Mouse (Mus musculus) heart, postnatal 14 days (tissue): ENCODE measurements around the gene Gdnf. TPM values are rescaled to one million over a fixed set of nuclear protein-coding genes. Genes with fewer than 3 reads are reported as not detected.
A peak's percentile ranks its signal among the peaks of the same experiment; 100 is the strongest.

Experiments used
- DNase-seq, 2 experiments: peaks; one replicate each; pipeline ENCODE4 v3.0.0; 2021 to 2022
- intact Hi-C: fragments of 180-260 bp; cut with DNase I; formaldehyde crosslinking; loops from one replicate; pipeline ENCODE4 v1.15.1; 2025
- total RNA-seq, 2 experiments: library from RNA; stranded (reverse); gene quantifications; 2 replicates each; pipeline ENCODE4 v1.2.3; 2021

Gdnf gene
- total RNA-seq, 2 experiments from 2014 or later, result 0.33 to 0.39 TPM

DNA sequence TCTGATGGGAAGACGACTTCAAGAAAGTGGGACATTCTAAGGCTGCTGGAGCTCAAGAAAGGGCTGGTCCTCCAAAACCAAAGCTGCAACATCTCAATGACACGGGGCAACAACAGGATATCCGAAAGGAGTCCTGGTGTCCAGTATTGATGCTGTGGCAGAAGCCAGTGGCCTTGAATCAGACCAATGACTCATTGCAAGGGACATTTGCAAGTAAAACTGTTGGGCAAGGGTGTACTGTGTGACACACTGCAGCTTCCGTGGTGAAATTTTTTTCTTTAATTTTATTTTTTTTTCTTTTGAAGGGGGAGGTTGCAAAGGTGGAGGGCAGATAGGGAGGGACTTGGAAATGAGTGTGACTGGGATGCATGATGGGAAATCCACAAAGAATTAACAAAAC lies 31.8 kb downstream of the Gdnf start:
- intact Hi-C loops, result no loop called here
- DNase-seq, result no peak

DNA sequence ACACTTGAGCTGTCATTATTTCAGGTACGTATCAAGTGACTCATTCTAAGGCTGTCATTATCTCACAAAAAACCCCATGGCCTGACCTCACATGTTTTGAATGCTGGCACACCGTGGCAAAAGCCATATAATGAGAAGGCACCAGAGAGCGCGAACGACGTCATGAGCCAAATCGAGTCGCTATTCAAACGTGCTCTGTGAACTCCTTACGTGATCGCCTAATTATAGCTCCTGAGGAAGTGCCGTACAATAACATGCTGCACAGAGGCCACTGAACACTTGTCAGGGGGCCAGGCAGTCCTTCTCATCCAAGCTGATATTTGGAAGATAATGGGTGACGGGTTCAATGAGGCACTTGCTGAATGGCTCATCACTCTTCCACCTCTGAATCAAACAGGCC lies 46.8 kb downstream of the Gdnf start:
- intact Hi-C loops, result no loop called here
- peak; percentile 18 to 26 for DNase-seq

DNA sequence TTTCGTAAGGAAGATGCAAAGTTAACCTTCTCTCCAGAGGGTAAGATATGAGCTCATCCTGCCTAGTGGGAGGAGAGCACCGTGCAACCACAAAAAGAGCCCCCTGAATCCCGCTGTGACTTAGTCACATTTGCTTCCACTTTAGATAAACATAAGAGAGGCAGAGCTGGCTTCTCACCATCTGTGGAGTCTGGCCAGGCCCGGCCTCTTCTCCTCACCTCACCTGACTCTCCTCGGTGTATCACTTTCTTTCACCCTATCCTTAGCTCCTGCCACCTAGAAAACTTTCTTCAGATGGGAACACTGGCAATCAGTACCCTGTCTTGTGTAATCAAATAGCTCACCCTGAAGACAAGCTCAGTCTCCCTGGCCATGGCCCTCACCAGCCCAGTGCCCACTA lies 48.2 kb downstream of the Gdnf start:
- no peak for DNase-seq

DNA sequence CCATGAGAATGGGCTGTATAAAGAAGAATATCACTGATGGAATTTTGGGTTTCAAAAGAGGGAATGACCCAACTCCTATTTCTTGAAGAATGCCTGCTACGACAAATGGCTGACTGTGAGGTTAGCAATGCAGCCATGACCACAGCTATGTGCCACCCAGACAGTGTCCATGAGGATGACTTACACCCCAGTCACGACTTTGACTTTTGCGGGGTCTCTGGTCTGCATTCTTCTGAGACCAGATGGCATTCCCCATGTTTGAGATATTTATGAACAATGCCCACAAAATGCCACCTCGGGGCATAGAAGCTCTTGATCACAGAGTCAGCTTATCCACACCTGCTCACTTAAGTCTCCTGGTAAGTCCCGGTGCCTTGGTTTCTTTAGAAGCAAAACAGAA lies 52.2 kb downstream of the Gdnf start:
- intact Hi-C loops, result no loop called here
- no peak for DNase-seq

More for the DNA sequence above, 48.2 kb downstream of the Gdnf start:
- intact Hi-C loops, result no loop called here

DNA sequence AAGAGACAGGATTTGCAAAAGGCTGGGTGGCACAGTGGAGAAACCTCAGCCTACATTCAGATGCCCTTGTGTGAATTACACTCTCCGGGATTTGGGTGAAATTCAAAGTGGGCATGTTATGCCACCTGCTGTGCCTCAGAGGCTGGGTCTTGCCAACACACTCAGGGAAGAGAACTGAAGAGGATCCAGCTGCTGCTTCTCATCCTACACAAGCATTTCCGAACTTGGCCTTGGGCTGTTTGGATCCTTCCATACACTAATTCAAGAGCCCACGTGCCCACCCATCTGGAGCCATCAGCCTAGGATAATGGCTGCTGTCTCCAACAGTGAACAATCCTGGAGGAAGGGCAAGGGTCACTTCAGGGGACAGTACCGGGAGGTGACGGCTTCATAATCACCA lies 52.7 kb downstream of the Gdnf start:
- no peak for DNase-seq
- intact Hi-C loops, result no loop called here

GRCm38 (mm10) chr15:7865305-7865704 lies 54.7 kb downstream of the Gdnf start:
- intact Hi-C loops, result no loop called here
- no peak for DNase-seq

DNA sequence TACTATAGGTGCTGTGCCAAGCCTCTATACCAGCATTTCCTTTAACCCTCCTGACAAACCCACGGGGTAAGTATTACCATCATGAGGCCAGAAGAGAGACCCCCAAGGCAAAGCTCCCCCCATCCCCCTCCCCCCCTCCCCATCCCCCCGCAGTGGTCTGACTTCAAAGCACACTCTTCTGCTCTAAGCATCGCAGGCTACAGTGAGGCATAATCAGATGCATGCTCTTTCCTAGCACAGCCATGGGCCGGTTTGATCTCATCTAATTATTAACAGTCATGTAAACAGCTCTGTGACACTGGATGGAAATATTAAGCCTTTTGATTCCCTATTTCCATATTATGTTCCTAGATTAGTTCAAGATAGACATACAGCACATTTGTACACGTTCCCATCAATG lies 61.8 kb downstream of the Gdnf start:
- intact Hi-C loops, result no loop called here
- DNase-seq, result no peak

DNA sequence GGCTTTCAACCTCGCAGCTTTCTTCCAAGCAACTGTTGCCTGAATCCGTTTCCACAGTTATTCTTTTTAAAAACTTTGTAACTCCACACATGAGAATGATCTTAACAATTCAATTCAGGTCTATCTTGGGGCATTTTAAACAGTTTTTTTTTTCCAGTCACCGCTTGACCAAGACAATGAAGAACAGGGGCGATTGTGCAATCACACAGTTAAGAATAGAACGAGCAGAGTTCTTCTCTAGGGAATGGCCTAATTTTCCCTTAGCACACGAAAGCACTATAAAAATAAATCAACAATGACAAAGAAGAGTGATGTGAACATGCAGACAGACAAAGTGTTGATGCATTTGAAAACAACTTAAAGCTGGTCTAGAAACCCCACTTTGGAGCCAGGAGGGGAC lies 65.2 kb downstream of the Gdnf start:
- intact Hi-C loops, result no loop called here

DNA sequence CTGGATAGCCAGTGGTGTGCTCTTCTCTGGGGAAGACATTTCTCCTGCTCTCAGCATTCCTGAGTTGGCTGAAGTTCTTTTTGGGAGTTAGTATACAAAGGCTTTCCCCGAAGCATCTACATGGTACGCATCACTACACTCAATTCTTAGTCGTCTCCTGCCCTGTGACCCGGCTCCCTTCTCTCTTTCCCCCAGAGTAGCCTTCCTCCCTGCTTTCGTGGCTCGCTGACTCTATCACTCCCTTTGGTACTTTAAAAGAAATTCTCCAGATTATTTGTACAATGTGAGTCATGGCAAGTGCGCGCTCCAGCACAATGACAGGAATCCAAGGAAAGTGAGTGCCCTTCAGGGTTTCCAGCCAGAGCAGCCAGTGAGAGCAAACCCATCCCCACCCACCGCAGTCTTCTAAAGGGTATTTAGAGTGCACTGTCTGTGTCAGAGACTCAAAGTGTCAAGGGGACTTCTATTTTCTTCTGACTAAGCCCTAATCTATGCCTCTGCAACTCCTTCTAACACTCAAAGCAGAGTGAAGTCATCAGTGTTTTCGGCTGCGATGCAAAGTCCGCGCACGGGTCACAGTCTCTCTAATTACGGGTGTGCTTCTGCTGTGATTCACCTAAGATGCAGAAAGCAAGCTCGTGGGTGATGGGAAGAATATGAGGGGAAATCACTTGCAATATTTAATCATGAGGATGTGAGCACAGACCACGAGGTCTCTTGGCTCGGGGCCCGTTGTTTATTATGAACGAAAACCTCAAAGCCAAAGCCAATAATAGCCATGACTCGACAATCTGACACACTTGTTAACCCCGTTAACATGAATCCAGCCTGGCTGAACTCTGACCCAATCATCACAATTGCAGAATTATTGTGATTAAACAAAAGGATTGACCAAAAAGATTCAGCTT lies 67.2 kb downstream of the Gdnf start:
- no peak for DNase-seq
- intact Hi-C loops, result no loop called here

More for the DNA sequence above, 65.2 kb downstream of the Gdnf start:
- DNase-seq, result no peak

GRCm38 (mm10) chr15:7878861-7879260 lies 68.2 kb downstream of the Gdnf start:
- no peak for DNase-seq
- intact Hi-C loops, result no loop called here

DNA sequence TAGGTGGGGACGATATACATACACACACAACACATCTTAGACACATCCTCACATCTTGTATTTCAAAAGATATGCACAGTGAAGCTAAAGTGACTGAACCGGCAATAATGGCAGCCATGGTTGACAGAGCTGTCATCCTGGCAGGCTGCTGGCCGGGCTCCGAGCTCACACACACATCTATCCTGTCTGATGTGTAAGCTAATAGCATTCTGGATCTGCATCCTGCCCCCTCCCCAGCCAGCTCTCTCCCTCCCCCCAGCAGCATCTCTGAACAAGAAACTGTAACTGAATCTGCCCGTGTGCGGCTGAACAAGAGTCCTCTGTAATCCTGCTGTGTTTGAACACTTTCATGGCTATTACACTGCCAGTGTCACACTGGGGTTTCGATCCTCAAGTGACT lies 69.3 kb downstream of the Gdnf start:
- intact Hi-C loops, result no loop called here
- DNase-seq, result no peak

DNA sequence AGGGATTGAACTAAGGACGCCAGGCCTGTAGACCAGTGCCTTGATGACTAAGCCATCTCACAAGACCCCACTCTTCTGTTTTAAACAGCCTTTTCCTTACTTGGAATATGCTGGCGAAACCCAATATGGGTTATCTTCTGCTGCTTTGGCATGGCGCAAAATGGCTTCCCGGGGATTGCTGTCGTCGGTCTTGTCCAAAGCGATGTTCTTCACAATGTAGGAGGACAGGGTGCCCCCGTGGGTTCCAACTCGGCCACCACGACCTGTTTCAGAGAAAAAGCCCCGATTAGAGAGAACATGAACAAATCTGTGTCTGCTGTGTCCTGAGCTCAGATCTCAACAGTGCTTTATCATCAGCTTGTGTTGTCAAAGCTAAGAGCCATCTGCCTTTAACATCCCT lies 73.5 kb downstream of the Gdnf start:
- DNase-seq, result no peak
- intact Hi-C loops, result no loop called here

DNA sequence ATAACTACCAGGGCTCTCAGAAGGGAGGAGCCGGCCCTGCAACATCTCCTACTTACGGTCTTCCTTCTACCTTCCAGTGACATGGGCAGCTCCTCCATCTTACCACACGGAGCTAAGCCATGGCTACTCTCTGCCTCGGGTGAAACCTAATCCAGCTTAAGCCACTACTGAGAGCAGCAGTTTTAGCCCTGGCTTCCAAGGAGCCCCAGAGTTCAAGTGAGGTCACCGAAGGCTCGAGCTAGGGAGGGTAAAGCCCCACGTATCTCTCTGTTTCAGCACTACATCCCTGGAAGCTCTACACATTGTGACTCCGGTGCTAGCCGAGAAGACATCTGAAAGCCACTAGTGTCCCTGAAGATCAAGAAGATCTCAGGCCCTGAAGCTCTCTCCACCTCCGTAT lies 74.5 kb downstream of the Gdnf start:
- intact Hi-C loops, result no loop called here
- no peak for DNase-seq

DNA sequence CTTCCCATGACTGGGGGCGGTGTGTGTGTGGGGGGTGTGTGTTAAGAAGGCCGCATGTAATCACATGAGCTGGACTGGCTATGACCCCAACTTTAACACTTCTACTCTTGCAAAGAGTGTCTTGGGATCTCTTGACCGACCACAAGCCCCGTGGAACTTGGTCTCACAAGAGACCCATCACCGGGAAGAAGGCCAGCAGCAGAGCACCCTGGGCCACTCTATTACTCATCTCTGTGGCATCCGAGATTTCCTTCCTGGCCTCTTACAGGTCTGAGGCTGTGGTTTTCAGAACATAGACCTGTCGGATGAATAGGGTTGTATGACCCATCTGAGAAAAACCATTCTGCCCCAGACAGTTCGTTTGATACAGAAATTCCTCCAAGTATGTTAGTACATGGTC lies 75.9 kb downstream of the Gdnf start:
- intact Hi-C loops, result no loop called here
- DNase-seq, result no peak
